Mouse (Mus musculus): ENCODE measurements around the gene Birc5. TPM values are rescaled to one million over a fixed set of nuclear protein-coding genes. Genes with fewer than 3 reads are reported as not detected.

The Birc5 gene
- total and polyA plus RNA-seq, 2 experiments from 2014 or later = 6.0 to 13.2 TPM

DNA sequence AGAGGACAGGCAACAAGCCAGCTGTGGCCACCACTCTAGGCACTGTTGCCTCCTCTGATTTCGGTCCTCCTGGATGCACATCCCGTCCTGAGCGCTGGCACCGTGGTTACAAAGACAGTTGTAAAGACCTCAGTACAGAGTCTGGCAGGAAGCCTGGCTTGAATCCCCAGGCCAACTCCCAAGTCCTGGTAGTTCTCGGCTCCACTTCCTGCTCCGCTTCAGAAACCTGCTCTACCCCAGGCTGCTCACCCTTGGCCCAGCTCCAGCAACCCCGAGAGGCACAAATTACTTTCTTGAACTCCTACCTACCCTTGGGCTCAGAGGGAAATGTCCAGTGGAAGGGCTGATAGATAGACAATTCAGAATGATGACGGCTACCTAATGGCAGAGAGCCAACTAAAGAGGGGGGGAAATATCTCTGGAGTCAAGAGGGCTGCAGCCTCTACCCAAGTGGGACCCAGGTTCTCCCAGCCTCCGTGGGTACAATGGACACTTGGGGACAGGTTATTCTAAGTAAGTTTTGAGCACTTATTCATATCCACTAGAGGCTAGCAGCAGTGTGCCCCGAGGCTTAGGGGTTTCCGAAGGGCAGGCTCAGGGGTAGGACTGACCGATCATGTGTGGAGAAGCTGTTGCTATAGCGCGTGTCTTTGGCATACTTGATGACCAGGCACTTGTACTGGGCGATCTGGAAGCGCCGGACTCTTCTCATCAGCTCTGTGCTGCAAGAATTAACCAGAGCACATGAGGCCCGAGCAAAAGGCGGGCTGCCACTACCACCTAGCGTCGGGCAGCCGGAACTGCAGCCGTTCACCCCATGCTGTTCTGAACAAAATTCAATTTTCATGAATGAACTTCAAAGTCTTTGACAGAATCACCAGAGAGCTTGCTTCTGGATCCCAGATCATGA, 24.7 kb upstream of the Birc5 start:
- no peaks in the 10 kb centered on the region for H3K27me3 ChIP-seq (ENCODE audit: insufficient read depth, low read length)
- no peaks in the 10 kb centered on the region for H3K36me3 ChIP-seq (ENCODE audit: insufficient read depth, low read length)
- H3K27ac ChIP-seq (ENCODE audit: low read depth, low read length) = no peak overlapping the region
- WGBS = 20% methylated on average over 23 of the region's 23 CpGs
- peak; percentile 79 for ATAC-seq (ENCODE audit: low FRiP score)
- H3K4me1 ChIP-seq (ENCODE audit: insufficient read depth, low read length) = 0 out of 2 replicates have a peak, but pooled peaks cover 4% of the 10 kb centered on the region
- peak; percentile 95 for TF ChIP-seq CTCF (IDR thresholded peaks at IDR 0.05)
- peak overlapping the region; percentile 13; the same call in 1 of the 2 replicates for H3K4me2 ChIP-seq (ENCODE audit: low read depth, low read length, poor library complexity, severe bottlenecking)
- H3K9me3 ChIP-seq (ENCODE audit: low read length) = no peaks in the 10 kb centered on the region
- H3K9ac ChIP-seq (replicated peaks; ENCODE audit: low read length, poor library complexity, severe bottlenecking) = no peak overlapping the region
- DNase-seq (ENCODE audit: low spot score) = peak; percentile 84
- no peak overlapping the region for H3K4me3 ChIP-seq (ENCODE audit: low read depth, low read length)

DNA sequence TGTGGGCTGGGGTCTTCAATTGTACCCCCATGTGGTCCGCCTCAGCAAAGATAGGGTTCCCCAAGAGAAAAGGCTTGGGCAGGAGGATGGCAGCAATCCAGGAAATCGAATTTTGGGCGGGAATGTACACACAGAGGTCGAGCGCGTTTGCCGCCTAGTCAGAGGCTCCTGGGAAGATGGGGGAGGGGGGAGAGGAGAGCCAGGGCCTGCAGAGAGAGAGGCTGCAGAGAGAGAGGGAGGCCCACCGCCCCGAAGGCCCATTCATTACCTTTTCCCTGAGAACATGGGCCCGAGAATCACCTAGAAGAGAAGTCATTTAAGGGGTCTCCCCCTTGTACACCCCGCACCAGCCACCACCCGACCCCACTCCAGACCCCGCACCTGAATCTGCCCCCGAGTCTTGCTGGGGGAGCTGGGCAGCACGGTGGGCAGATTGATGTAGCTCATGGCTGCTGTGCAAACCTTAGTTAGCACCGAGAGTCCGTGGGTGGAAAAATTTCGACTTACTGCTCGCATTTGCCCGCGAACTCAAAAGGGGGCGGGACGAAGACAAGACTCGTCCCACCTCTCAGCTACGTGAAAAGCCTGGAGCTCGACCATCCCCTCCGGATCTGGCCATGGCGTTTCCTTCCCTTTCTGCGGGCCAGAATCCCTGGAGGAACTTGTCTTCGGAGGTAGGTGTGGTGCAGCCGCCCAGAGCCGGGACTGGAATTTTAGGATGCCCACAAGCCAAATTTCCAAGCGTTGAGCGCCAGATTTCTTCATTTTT, 23.5 kb upstream of the Birc5 start, which contains the start of the genes Afmid and Tk1:
Gene Afmid, plus strand, starts transcription at position 592 of the 769 bp plus-strand sequence.
Gene Tk1, minus strand, starts transcription at position 760 of the 769 bp plus-strand sequence.
- ATAC-seq (ENCODE audit: low FRiP score) (peak; percentile 39; the same call in 1 of the 2 replicates), DNase-seq (ENCODE audit: low spot score) (peak; percentile 82)
- Histone ChIP-seq H3K27ac (ENCODE audit: low read depth, low read length) (peak within 1 kb of the TSS; percentile 14; the same call in 1 of the 2 replicates), H3K27me3 (ENCODE audit: insufficient read depth, low read length) (no peaks in the 10 kb centered on the region), H3K36me3 (ENCODE audit: insufficient read depth, low read length) (no peaks in the 10 kb centered on the region), H3K9me3 (ENCODE audit: low read length) (no peaks in the 10 kb centered on the region), H3K4me2 (ENCODE audit: low read depth, low read length, poor library complexity, severe bottlenecking) (peak within 1 kb of the TSS; percentile 91), H3K4me1 (ENCODE audit: insufficient read depth, low read length) (0 out of 2 replicates have a peak, but pooled peaks cover 4% of the 10 kb centered on the region), H3K4me3 (ENCODE audit: low read depth, low read length) (peak within 1 kb of the TSS; percentile 38), H3K9ac (replicated peaks; ENCODE audit: low read length, poor library complexity, severe bottlenecking) (peak within 1 kb of the TSS; percentile 37; the same call in 1 of the 2 replicates)
- under 1% methylated on average over 34 of the region's 34 CpGs for WGBS
- no peak for TF ChIP-seq CTCF (IDR thresholded peaks at IDR 0.05)

- H3K27me3 ChIP-seq (ENCODE audit: insufficient read depth, low read length) = no peaks in the 10 kb centered on the region
- H3K9me3 ChIP-seq (ENCODE audit: low read length) = no peaks in the 10 kb centered on the region
- 5% methylated on average over 5 of the region's 5 CpGs for WGBS
- H3K36me3 ChIP-seq (ENCODE audit: insufficient read depth, low read length) = no peaks in the 10 kb centered on the region
- peak overlapping the region; percentile 37; the same call in 1 of the 2 replicates for H3K9ac ChIP-seq (replicated peaks; ENCODE audit: low read length, poor library complexity, severe bottlenecking)
- TF ChIP-seq CTCF (IDR thresholded peaks at IDR 0.05) = no peak
- peak overlapping the region; percentile 14; the same call in 1 of the 2 replicates for H3K27ac ChIP-seq (ENCODE audit: low read depth, low read length)
- DNase-seq (ENCODE audit: low spot score) = no peak
- H3K4me3 ChIP-seq (ENCODE audit: low read depth, low read length) = peak overlapping the region; percentile 38
- peak overlapping the region; percentile 91 for H3K4me2 ChIP-seq (ENCODE audit: low read depth, low read length, poor library complexity, severe bottlenecking)
- H3K4me1 ChIP-seq (ENCODE audit: insufficient read depth, low read length) = 0 out of 2 replicates have a peak, but pooled peaks cover 4% of the 10 kb centered on the region
- ATAC-seq (ENCODE audit: low FRiP score) = no peak
These were observed 22.9 kb upstream of the Birc5 start for GRCm38 (mm10) chr11:117826164-117826563.

GRCm38 (mm10) chr11:117826916-117827315, 22.1 kb upstream of the Birc5 start:
- H3K27me3 ChIP-seq (ENCODE audit: insufficient read depth, low read length) = no peaks in the 10 kb centered on the region
- TF ChIP-seq CTCF (IDR thresholded peaks at IDR 0.05) = no peak
- H3K4me1 ChIP-seq (ENCODE audit: insufficient read depth, low read length) = 0 out of 2 replicates have a peak, but pooled peaks cover 4% of the 10 kb centered on the region
- ATAC-seq (ENCODE audit: low FRiP score) (no peak), DNase-seq (ENCODE audit: low spot score) (no peak)
- WGBS = 75% methylated on average over 8 of the region's 8 CpGs
- no peak overlapping the region for H3K9ac ChIP-seq (replicated peaks; ENCODE audit: low read length, poor library complexity, severe bottlenecking)
- no peaks in the 10 kb centered on the region for H3K9me3 ChIP-seq (ENCODE audit: low read length)
- no peak overlapping the region for H3K27ac ChIP-seq (ENCODE audit: low read depth, low read length)
- H3K4me2 ChIP-seq (ENCODE audit: low read depth, low read length, poor library complexity, severe bottlenecking) = no peak overlapping the region
- no peaks in the 10 kb centered on the region for H3K36me3 ChIP-seq (ENCODE audit: insufficient read depth, low read length)
- H3K4me3 ChIP-seq (ENCODE audit: low read depth, low read length) = no peak overlapping the region

DNA sequence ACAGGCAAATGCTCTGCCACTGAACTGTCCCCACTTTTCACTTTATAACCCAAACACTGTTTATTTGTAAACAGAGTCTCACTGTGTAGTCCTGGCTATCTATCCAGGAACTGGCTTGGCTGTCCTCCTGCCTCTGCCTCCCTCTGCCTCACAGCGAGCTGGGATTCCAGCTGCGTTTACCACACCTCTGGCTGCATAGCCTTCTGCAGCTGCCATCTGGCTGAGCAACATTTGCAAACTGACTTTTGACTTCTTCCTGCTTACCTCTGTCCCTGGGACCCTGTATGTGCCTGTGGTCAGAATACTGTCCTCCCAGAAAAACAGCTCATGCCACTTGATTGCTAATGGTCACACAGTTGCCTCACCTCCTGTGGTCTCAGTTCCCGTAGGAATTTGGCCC, 21.7 kb upstream of the Birc5 start:
- no peak for TF ChIP-seq CTCF (IDR thresholded peaks at IDR 0.05)
- no peaks in the 10 kb centered on the region for H3K27me3 ChIP-seq (ENCODE audit: insufficient read depth, low read length)
- WGBS = 70% methylated on average over 3 of the region's 3 CpGs

More for the DNA sequence above, 21.7 kb upstream of the Birc5 start:
- no peaks in the 10 kb centered on the region for H3K36me3 ChIP-seq (ENCODE audit: insufficient read depth, low read length)
- no peak overlapping the region for H3K4me3 ChIP-seq (ENCODE audit: low read depth, low read length)
- H3K9me3 ChIP-seq (ENCODE audit: low read length) = no peaks in the 10 kb centered on the region
- no peak overlapping the region for H3K9ac ChIP-seq (replicated peaks; ENCODE audit: low read length, poor library complexity, severe bottlenecking)
- H3K4me1 ChIP-seq (ENCODE audit: insufficient read depth, low read length) = 0 out of 2 replicates have a peak, but pooled peaks cover 4% of the 10 kb centered on the region
- DNase-seq (ENCODE audit: low spot score) (no peak), ATAC-seq (ENCODE audit: low FRiP score) (no peak)
- H3K27ac ChIP-seq (ENCODE audit: low read depth, low read length) = no peak overlapping the region
- no peak overlapping the region for H3K4me2 ChIP-seq (ENCODE audit: low read depth, low read length, poor library complexity, severe bottlenecking)
